Mouse (Mus musculus): Measurements from ENCODE around the gene Samsn1. TPM values are rescaled to one million over a fixed set of nuclear protein-coding genes. Genes with fewer than 3 reads are reported as not detected.

The Samsn1 gene
- total RNA-seq (2021): 1 to 10 TPM in 1 of 2 experiments, under 1 TPM in 1; 0.78 to 1.2 TPM

GRCm38 (mm10) chr16:76022181-76022580 lies at the start of gene Samsn1:
Samsn1 (minus strand) TSS chr16:76022281.
- no peak for DNase-seq
- intact Hi-C loops (cut with DNase I): no loop called here

GRCm38 (mm10) chr16:76066082-76066635 lies 44.1 kb upstream of the Samsn1 start:
- no peak for DNase-seq
- intact Hi-C loops (cut with DNase I): no loop called here

- no peak for DNase-seq
- intact Hi-C loops (cut with DNase I): no loop called here
Observed at GRCm38 (mm10) chr16:76054976-76055375, 32.9 kb upstream of the Samsn1 start.

- intact Hi-C loops (cut with DNase I): no loop called here
- no peak for DNase-seq
Observed at GRCm38 (mm10) chr16:76054079-76054478, 32.0 kb upstream of the Samsn1 start.

GRCm38 (mm10) chr16:76053537-76053936 lies 31.5 kb upstream of the Samsn1 start:
- peak in 1 of 2 experiments; percentile 1 for DNase-seq

GRCm38 (mm10) chr16:76047066-76047465 lies 25.0 kb upstream of the Samsn1 start:
- intact Hi-C loops (cut with DNase I): no loop called here
- no peak for DNase-seq

More at GRCm38 (mm10) chr16:76053537-76053936, 31.5 kb upstream of the Samsn1 start:
- intact Hi-C loops (cut with DNase I): no loop called here

- no peak for DNase-seq
- intact Hi-C loops (cut with DNase I): no loop called here
Observed at GRCm38 (mm10) chr16:76040319-76040945, 18.4 kb upstream of the Samsn1 start.

GRCm38 (mm10) chr16:76019164-76019563 lies 2.9 kb downstream of the Samsn1 start:
- intact Hi-C loops (cut with DNase I): no loop called here

GRCm38 (mm10) chr16:76003812-76004389 lies 18.2 kb downstream of the Samsn1 start:
- no peak for DNase-seq
- intact Hi-C loops (cut with DNase I): no loop called here

More at GRCm38 (mm10) chr16:76019164-76019563, 2.9 kb downstream of the Samsn1 start:
- no peak for DNase-seq

- DNase-seq: no peak
- intact Hi-C loops (cut with DNase I): no loop called here
Observed at GRCm38 (mm10) chr16:76002870-76003572, 19.1 kb downstream of the Samsn1 start.

- intact Hi-C loops (cut with DNase I): no loop called here
- no peak for DNase-seq
Observed at GRCm38 (mm10) chr16:76002287-76002686, 19.8 kb downstream of the Samsn1 start.

GRCm38 (mm10) chr16:76001788-76002187 lies 20.3 kb downstream of the Samsn1 start:
- no peak for DNase-seq
- intact Hi-C loops (cut with DNase I): no loop called here

- no peak for DNase-seq
- intact Hi-C loops (cut with DNase I): no loop called here
Observed at GRCm38 (mm10) chr16:76000127-76000526, 22.0 kb downstream of the Samsn1 start.

- DNase-seq: no peak
- intact Hi-C loops (cut with DNase I): no loop called here
Observed at GRCm38 (mm10) chr16:75990173-75990572, 31.9 kb downstream of the Samsn1 start.

GRCm38 (mm10) chr16:75983831-75984230 lies 38.2 kb downstream of the Samsn1 start:
- intact Hi-C loops (cut with DNase I): loop anchor here (2.0 kb wide), 1 partner anchor 15 kb away; no protein-coding TSS in a partner anchor
- no peak for DNase-seq

- DNase-seq: no peak
- intact Hi-C loops (cut with DNase I): no loop called here
Observed at GRCm38 (mm10) chr16:75979381-75979780, 42.7 kb downstream of the Samsn1 start.

- DNase-seq: no peak
- intact Hi-C loops (cut with DNase I): no loop called here
Observed at GRCm38 (mm10) chr16:75977798-75978197, 44.3 kb downstream of the Samsn1 start.

- no peak for DNase-seq
- intact Hi-C loops (cut with DNase I): no loop called here
Observed at GRCm38 (mm10) chr16:75975682-75976332, 46.3 kb downstream of the Samsn1 start.

- no peak for DNase-seq
- intact Hi-C loops (cut with DNase I): no loop called here
Observed at GRCm38 (mm10) chr16:75970266-75970998, 51.6 kb downstream of the Samsn1 start.

GRCm38 (mm10) chr16:75962021-75962420 lies 60.1 kb downstream of the Samsn1 start:
- intact Hi-C loops (cut with DNase I): no loop called here
- no peak for DNase-seq

Measured in heart, postnatal 36 days (tissue).